Mouse (Mus musculus) liver, embryonic 13.5 days (tissue): ENCODE results near the gene Pnck. TPM values are rescaled to one million over a fixed set of nuclear protein-coding genes. Genes with fewer than 3 reads are reported as not detected.

Source experiments
- ATAC-seq: fragments of 200-750 bp; cut with Nextera tagmentation; 2 replicates; pipeline ENCODE4 v1.8.0; 2017; ENCODE audit warnings: low read depth, mild to moderate bottlenecking, moderate number of reproducible peaks, moderate library complexity
- DNase-seq: peaks from one replicate; pipeline ENCODE4 v3.0.0; 2022
- H3K27ac ChIP-seq: fragments of 300-500 bp; sonication (generic); 2 replicates; pipeline ENCODE4 v1.5.1; 2015; ENCODE audit warnings: moderate library complexity, mild to moderate bottlenecking, inconsistent platforms
- H3K27me3 ChIP-seq: fragments of 300-500 bp; sonication (generic); 2 replicates; pipeline ENCODE4 v1.6.1; 2015; ENCODE audit warnings: mild to moderate bottlenecking, inconsistent platforms
- H3K36me3 ChIP-seq: fragments of 300-500 bp; sonication (generic); 2 replicates; pipeline ENCODE4 v1.6.1; 2015; ENCODE audit warnings: mild to moderate bottlenecking, inconsistent platforms
- H3K4me1 ChIP-seq: fragments of 300-500 bp; sonication (generic); replicated peaks from 2 replicates; pipeline ENCODE4 v1.6.1; 2015; ENCODE audit warnings: inconsistent platforms
- H3K4me2 ChIP-seq: fragments of 300-500 bp; sonication (generic); 2 replicates; pipeline ENCODE4 v1.6.1; 2015; ENCODE audit warnings: inconsistent platforms, mild to moderate bottlenecking, moderate library complexity
- H3K4me3 ChIP-seq: fragments of 300-500 bp; sonication (generic); replicated peaks from 2 replicates; pipeline ENCODE4 v1.5.1; 2015; ENCODE audit warnings: mild to moderate bottlenecking, inconsistent platforms
- H3K9ac ChIP-seq: fragments of 300-500 bp; sonication (generic); 2 replicates; pipeline ENCODE4 v1.6.1; 2015; ENCODE audit warnings: mild to moderate bottlenecking, inconsistent platforms
- H3K9me3 ChIP-seq: fragments of 300-500 bp; sonication (generic); replicated peaks from 2 replicates; pipeline ENCODE4 v1.6.1; 2016; ENCODE audit warnings: inconsistent platforms
- WGBS: fragments of 180-500 bp; shearing (Covaris S2); methylation state at CpG from one replicate; pipeline ENCODE4 v1.1.7; 2015; ENCODE audit not compliant: insufficient replicate concordance; 5-methylcytosine and 5-hydroxymethylcytosine counted together
- polyA plus RNA-seq: library from polyadenylated mRNA; unstranded; fragments of >200 nt; fragmentation: Nextera tagmentation; extraction: Ambion mirVana; gene quantifications from 2 replicates; pipeline ENCODE4 v1.2.1, GENCODE M21; 2015

Pnck gene
- polyA plus RNA-seq, 1 experiment from 2014 or later, result 1.1 TPM

- WGBS, result 15% methylated on average over 19 of the region's 19 CpGs
- Histone ChIP-seq H3K27me3 (peaks cover 84% of the 10 kb centered on the region), H3K4me2 (peak overlapping the region; percentile 39), H3K36me3 (no peaks in the 10 kb centered on the region), H3K9ac (no peak overlapping the region), H3K4me3 (no peak overlapping the region), H3K4me1 (no peaks in the 10 kb centered on the region), H3K9me3 (no peaks in the 10 kb centered on the region), H3K27ac (no peak overlapping the region)
- DNase-seq (no peak), ATAC-seq (no peak)
Measured at GRCm38 (mm10) chrX:73637415-73637814, 22.5 kb downstream of the Pnck start.

GRCm38 (mm10) chrX:73635425-73635824 lies 24.5 kb downstream of the Pnck start:
- Histone ChIP-seq H3K9me3 (no peaks in the 10 kb centered on the region), H3K4me3 (no peak overlapping the region), H3K36me3 (no peaks in the 10 kb centered on the region), H3K27me3 (peaks cover 77% of the 10 kb centered on the region), H3K4me2 (0 out of 2 replicates have a peak overlapping the region, but pooled peaks have one; percentile 21), H3K4me1 (no peaks in the 10 kb centered on the region), H3K27ac (no peak overlapping the region), H3K9ac (no peak overlapping the region)
- WGBS, result 7% methylated on average over 19 of the region's 19 CpGs
- ATAC-seq (no peak), DNase-seq (no peak)

GRCm38 (mm10) chrX:73626981-73627380 lies 32.9 kb downstream of the Pnck start:
- no peaks in the 10 kb centered on the region for H3K4me1 ChIP-seq
- H3K4me2 ChIP-seq, result no peak overlapping the region
- H3K36me3 ChIP-seq, result no peaks in the 10 kb centered on the region
- no peaks in the 10 kb centered on the region for H3K9me3 ChIP-seq
- DNase-seq (no peak), ATAC-seq (no peak)
- no peak overlapping the region for H3K4me3 ChIP-seq
- H3K27me3 ChIP-seq, result peaks cover 4% of the 10 kb centered on the region; the same call in 1 of the 2 replicates
- H3K27ac ChIP-seq, result no peak overlapping the region
- H3K9ac ChIP-seq, result no peak overlapping the region

DNA sequence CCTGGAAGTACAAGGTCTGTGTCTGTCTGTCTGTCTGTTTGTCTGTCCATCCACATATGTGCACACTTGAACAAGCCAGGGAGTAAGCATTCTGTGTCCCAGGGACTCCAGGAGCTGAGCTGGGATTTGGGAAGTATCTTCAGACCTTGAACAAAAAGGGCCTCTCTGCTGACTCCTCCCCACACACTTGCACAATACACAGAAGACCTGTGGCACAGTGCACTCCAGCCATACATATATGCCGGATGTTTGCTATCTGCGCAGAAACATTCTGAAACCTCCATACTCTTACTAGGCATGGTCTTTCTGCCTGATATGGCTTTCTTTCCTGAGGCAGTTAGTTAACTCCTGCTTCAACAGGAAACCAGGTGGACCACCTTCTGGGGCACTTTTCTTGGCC lies 40.0 kb downstream of the Pnck start:
- 66% methylated on average over 2 of the region's 2 CpGs for WGBS

GRCm38 (mm10) chrX:73619401-73619800 lies 40.5 kb downstream of the Pnck start:
- H3K9ac ChIP-seq, result no peak overlapping the region
- 0 out of 2 replicates have a peak, but pooled peaks cover 3% of the 10 kb centered on the region for H3K27me3 ChIP-seq
- DNase-seq (no peak), ATAC-seq (no peak)
- H3K4me3 ChIP-seq, result no peak overlapping the region
- H3K9me3 ChIP-seq, result no peaks in the 10 kb centered on the region
- H3K4me2 ChIP-seq, result no peak overlapping the region
- no peak overlapping the region for H3K27ac ChIP-seq
- H3K36me3 ChIP-seq, result no peaks in the 10 kb centered on the region
- no peaks in the 10 kb centered on the region for H3K4me1 ChIP-seq

More for the DNA sequence above, 40.0 kb downstream of the Pnck start:
- no peaks in the 10 kb centered on the region for H3K4me1 ChIP-seq
- no peaks in the 10 kb centered on the region for H3K9me3 ChIP-seq
- no peak overlapping the region for H3K4me2 ChIP-seq
- H3K9ac ChIP-seq, result no peak overlapping the region
- H3K4me3 ChIP-seq, result no peak overlapping the region
- H3K27ac ChIP-seq, result no peak overlapping the region
- no peak for DNase-seq
- no peaks in the 10 kb centered on the region for H3K36me3 ChIP-seq
- ATAC-seq, result no peak
- 0 out of 2 replicates have a peak, but pooled peaks cover 3% of the 10 kb centered on the region for H3K27me3 ChIP-seq

DNA sequence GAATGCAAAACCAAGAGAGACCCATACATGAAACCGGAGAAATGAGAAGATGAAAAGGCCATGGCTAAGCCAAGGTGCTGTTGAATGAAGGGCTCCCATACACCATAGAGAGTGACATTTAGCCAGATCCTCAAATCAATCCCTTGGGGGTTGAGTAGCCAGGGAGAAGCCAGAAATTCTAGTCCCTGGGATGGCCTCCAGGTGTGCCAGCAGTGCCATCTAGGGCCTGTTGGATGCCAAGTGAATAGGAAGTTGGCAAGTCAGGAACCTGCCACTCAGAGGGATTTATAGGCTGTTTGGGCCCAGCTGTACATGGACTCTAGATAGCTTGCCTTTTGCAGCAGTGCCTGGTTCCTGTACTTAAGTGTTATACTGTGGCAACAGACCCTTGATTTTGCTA lies 44.0 kb downstream of the Pnck start:
- WGBS, result 72% methylated on average over 1 of the region's 1 CpGs
- no peaks in the 10 kb centered on the region for H3K36me3 ChIP-seq
- no peaks in the 10 kb centered on the region for H3K9me3 ChIP-seq
- no peak overlapping the region for H3K4me3 ChIP-seq
- 0 out of 2 replicates have a peak, but pooled peaks cover 3% of the 10 kb centered on the region for H3K27me3 ChIP-seq
- no peaks in the 10 kb centered on the region; the same call in 1 of the 2 replicates for H3K4me1 ChIP-seq
- DNase-seq (no peak), ATAC-seq (no peak)
- H3K9ac ChIP-seq, result no peak overlapping the region
- no peak overlapping the region for H3K27ac ChIP-seq
- H3K4me2 ChIP-seq, result no peak overlapping the region

DNA sequence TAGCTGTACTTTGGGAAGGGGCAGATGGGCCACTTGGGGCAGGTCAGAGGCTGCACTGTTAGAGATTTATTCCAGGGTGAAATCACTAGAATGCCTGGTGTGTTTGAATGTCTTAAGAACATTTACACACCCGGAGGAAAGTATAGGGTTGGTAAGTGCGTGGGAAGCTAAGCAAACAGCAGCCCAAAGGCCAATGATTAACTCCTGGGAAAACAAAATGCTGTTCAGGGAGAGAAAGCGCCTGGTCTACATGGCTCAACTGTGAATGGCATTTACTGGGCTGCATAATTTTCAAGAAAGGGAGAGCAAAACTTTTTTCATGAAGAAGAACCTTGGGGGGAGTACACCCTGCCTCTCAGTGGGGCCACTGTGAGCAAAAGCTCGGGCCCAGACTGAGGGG lies 46.3 kb downstream of the Pnck start:
- Histone ChIP-seq H3K4me3 (no peak overlapping the region), H3K9me3 (no peaks in the 10 kb centered on the region), H3K4me1 (no peaks in the 10 kb centered on the region; the same call in 1 of the 2 replicates), H3K36me3 (no peaks in the 10 kb centered on the region), H3K27me3 (0 out of 2 replicates have a peak, but pooled peaks cover 3% of the 10 kb centered on the region), H3K27ac (no peak overlapping the region), H3K4me2 (no peak overlapping the region), H3K9ac (no peak overlapping the region)
- DNase-seq (no peak), ATAC-seq (no peak)
- WGBS, result 51% methylated on average over 4 of the region's 4 CpGs

Other genes with a start within 250 kb of the Pnck start
- gene Zfp92, start 249.0 kb downstream of the Pnck start, polyA plus RNA-seq, result not detected in 2 replicates
- not detected in 2 replicates for gene Trex2, start 224.8 kb downstream of the Pnck start, polyA plus RNA-seq
- gene Haus7, start 201.1 kb downstream of the Pnck start, polyA plus RNA-seq, result 50.6 and 51.9 TPM in 2 replicates
- gene Bgn, start 176.5 kb downstream of the Pnck start, polyA plus RNA-seq, result 7.1 and 10.6 TPM in 2 replicates
- gene Atp2b3, start 157.0 kb downstream of the Pnck start, polyA plus RNA-seq, result 0.03 TPM in 2 replicates
- 36.2 and 36.4 TPM in 2 replicates for gene Dusp9, start 20.7 kb downstream of the Pnck start, polyA plus RNA-seq
- gene Slc6a8, start 13.0 kb upstream of the Pnck start, polyA plus RNA-seq, result 0.38 and 0.41 TPM in 2 replicates
- 171 and 180 TPM in 2 replicates for gene Bcap31, start 56.1 kb upstream of the Pnck start, polyA plus RNA-seq
- 7.2 and 7.5 TPM in 2 replicates for gene Abcd1, start 56.5 kb upstream of the Pnck start, polyA plus RNA-seq
- 0.12 and 0.16 TPM in 2 replicates for gene Plxnb3, start 97.0 kb upstream of the Pnck start, polyA plus RNA-seq
- gene Srpk3, start 114.3 kb upstream of the Pnck start, polyA plus RNA-seq, result 0.71 and 0.83 TPM in 2 replicates
- 130 and 131 TPM in 2 replicates for gene Idh3g, start 126.8 kb upstream of the Pnck start, polyA plus RNA-seq
- 144 and 157 TPM in 2 replicates for gene Ssr4, start 126.9 kb upstream of the Pnck start, polyA plus RNA-seq
- 0.06 and 0.07 TPM in 2 replicates for gene Pdzd4, start 164.9 kb upstream of the Pnck start, polyA plus RNA-seq
- 0.06 and 0.10 TPM in 2 replicates for gene Avpr2, start 232.0 kb upstream of the Pnck start, polyA plus RNA-seq
- 0.16 and 0.19 TPM in 2 replicates for gene L1cam, start 236.0 kb upstream of the Pnck start, polyA plus RNA-seq